Mouse (Mus musculus): ENCODE measurements around the gene 2510039O18Rik.

GRCm38 (mm10) chr4:147918459-147919121 lies 22.1 kb upstream of the 2510039O18Rik start:
- TF ChIP-seq CTCF (conservative IDR thresholded peaks at IDR 0.05; ENCODE audit: low read length) (peak; percentile 43), POU5F1 (IDR thresholded peaks at IDR 0.05; ENCODE audit: borderline replicate concordance, low read length) (no peak)
